Mouse (Mus musculus) hindlimb bud, embryonic 11.5 days (tissue): ENCODE data around the gene Epha10.

ENCODE experiments used
- DNase-seq: peaks from one replicate; pipeline ENCODE4 v3.0.0-alpha.2; 2012; ENCODE audit warnings: low read depth, low spot score; ENCODE audit errors: extremely low spot score

Gene Epha10

DNA sequence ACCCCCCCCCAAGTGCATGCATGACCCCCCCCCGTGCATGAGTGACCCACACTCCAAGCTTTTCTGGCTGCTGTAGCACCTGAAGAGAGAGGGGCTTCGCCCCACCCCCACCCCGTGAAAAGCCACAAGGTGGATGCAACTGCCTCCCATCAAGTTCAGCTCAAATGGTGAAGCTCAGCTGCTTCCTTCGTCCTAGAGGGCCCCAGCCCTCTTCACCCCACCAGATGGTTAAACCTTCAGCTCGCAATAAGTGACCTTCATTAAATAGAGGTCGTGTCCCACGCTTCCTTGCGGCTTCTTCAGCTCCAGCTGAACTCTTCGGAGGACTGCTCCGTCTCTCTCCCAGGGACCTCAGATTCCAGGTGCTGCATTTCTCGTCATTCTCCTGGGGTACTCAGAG, at the start of gene Epha10:
Epha10 (plus strand) TSS at position 301 of the 400 bp plus-strand sequence.
- DNase-seq: no peak

DNA sequence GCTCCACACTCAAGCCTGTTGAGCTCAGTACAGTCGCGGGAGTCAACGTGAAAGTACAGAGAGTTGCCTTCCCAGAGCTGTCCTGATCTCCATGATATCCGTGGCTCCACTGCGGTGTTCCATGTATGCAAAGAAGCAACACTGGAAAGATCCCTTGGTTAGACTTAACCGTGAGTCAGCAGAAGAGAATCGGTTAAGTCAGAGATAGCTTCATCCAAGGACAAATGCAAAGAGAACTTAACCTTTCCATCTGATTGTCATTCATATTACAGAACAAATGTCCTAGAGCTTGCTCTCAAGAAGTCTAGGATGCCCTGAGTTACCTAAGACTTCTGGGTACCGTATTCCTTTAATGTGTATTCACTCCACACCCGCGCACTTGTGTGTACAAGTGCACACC, 47.9 kb upstream of the Epha10 start:
- DNase-seq: no peak

DNA sequence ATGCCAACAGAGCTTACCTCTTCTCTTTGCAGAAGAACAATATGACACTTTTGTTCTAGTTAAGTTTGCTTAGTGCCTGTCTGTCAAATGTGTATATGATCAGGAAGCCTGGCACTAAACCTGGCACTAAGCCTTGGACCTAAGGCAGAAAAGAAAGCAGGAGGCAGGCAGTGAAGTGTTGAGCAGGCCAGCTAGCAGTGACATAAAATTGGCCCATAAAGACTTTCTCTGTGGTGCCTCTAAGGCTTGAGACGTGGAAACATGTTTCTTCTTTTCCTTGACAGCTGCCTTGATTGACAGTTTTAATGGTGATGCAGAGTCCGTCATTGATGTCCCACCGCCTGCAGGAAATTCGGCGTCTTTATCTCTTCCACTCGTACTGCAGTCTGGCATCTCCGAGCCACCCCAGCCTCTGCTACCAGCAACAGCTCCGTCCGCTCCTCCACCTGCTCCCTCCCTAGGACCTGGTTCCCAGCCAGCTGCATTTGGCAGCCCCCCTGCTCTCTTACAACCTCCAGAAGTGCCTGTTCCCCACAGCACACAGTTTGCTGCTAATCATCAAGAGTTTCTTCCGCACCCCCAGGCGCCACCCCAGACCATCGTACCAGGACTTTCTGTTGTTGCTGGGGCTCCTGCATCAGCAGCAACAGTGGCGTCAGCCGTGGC, 42.5 kb upstream of the Epha10 start:
- DNase-seq: no peak

DNA sequence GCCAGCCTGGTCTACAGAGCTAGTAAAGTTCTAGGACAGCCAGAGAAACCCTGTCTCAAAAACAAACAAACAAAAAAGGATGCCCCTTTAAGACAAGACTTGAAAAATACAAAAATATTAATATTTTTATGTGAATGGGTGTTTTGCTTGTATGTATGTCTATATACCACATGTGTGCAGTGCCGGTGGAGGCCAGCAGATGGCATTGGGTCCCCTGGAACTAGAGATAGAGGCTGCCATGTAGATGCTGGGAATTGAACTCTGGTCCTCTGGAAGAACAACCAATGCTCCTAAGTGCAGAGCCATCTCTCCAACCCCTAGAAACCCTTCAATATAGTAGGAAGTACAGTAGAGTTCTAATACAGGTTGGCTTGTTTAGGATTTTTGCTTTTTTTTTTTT, 39.7 kb upstream of the Epha10 start:
- no peak for DNase-seq

DNA sequence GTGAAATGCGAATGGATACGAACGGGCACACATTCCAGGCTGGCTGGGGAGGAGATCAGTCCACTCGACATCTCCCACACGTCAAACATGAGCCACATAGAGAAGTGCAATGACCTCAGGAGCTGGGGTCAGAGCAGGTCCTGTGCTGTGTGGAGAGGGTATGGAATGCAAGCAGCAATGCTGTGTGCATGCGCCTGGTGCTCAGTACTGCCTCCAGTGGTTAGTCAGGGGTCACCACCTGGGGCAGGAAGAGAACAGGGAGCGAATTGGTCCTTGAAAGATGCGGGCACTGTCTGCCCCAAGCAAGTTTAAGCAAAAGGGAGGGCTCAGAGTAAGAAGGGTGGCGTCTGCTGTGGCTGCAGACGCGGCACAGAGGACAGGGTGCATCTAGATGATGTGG, 37.2 kb upstream of the Epha10 start:
- no peak for DNase-seq

DNA sequence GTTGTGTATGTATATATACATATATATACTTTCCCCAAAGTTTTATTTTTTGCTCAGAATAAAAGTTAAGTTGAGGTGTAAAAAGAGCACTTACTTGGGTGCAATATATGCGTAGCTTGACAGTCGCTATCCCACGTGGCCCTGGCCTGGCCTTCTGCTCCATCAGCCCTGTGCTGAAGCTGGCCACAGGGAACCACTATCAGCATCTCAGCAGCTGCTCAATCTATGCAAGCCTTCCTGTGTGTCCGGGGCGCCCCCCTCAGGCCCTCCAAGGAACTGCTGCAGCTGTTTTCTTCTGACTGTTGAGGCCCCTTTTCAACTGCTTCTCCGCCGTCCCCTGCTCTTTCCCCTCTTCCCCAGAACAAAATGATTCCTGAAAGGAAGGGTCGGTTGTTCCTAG, 33.1 kb upstream of the Epha10 start:
- DNase-seq: no peak

DNA sequence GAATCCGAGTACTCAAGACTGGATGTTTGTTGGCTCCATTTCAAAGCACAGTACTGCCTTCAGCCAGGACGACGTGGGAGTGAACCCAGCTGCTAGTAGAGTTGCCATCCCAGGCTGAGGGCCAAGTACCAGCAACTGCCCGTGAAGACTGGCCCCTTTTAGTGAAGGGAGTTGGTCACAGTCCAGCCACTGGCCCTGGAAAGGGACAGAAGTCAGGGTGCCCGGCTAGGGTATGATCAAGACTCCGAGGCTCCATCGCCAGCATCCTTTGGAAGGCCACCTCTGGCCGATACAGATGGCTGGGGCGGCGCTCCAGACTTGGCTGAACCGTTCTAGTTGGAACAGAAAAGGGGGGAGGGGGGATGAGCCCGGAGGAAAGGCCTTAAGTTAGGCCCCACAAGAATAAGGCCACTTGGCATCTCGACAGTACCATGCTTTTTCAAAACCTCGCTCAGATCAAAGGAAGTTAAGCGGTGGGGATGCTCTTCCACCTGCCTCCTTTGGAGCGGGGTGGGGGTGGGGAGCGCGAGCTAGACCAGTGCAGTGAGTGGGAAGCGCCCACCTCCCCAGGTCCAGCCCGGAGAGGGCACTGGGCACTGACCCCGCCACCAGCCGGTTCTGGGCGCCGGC, 31.0 kb upstream of the Epha10 start:
- no peak for DNase-seq

DNA sequence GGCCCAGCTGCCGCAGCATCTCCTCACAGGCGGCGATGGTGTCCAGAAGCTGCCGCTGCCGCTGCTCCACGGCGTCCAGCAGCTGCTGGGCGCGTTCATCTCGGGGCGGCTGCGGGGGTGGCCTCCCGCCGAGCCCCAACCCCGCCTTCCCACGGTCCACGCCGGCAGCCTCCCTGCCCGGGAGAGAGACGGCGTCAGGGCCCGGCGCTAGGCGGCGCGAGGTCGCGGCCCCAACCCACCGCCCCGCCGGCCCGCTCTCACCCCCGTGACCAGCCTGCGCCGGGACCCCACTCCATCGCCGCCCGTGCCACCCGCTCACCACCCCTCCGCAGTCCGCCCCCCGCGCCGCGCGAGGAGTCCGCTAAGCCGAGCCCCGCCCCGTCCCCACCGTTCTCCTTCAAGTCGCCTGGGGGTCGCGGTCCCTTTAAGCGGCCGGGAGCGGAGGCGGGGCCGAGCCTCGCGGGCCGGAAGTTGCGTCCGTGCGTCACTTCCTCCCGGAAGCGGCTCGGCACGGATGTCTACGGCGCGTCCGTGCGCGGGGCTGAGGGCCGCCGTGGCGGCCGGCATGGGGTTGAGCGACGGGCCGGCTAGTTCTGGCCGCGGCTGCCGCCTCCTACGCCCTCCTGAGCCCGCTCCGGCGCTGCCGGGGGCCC, 30.3 kb upstream of the Epha10 start, which contains the start of gene Yrdc:
Yrdc (plus strand) TSS at position 419 of the 653 bp plus-strand sequence.
- DNase-seq: peak; percentile 50

DNA sequence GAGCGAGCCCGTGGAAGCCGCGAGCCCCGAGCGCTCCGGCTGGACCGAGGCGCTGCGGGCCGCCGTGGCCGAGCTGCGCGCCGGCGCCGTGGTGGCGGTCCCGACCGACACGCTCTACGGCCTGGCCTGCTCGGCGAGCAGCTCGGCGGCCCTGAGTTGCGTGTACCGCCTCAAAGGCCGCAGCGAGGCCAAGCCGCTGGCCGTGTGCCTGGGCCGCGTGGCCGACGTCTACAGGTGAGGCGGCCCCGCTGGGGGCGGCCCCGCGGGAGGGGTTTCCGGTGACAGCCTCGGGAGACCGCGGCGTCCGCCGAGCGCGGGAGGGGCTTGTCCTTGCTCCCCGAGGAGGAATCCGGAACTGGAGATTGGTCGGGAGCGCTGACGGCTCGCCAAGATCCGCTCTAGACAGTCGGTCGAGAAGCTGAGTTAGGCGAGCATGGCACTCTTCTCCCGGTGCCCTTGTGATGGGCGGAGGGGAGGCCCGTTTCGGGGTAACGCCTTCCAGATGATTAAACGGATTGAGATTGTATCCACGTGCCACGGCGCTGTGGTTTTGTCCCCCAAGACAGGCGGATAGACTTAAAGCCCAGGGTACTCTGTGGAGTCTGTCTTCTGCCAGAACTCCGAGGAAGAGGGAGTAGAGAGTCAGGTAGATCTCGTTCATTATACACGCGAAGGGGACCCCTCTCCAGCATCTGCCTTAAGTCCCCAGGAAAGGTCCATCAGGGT, 29.6 kb upstream of the Epha10 start, which contains the start of gene 1110065P20Rik:
1110065P20Rik (minus strand) TSS at position 264 of the 726 bp plus-strand sequence.
- DNase-seq: no peak

DNA sequence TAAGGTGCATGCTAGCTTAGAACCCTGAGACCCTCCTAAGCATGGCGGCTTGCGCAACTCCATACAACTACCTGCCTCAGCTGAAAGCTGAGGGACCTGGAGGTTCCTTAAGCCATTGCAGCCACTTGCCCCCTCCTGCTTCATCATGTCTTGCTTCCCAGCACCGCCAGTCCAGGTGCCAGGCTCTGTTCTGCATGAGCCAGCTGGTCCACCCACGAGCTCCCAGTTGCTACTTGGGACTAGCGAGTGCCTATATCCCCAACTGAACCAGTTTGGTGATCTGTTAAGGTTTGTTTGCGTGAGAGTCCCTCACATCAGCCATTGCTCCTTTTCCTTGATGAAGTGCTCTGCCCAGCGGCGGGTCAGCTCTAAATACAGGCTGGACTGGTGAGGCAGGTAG, 24.4 kb upstream of the Epha10 start:
- DNase-seq: no peak

DNA sequence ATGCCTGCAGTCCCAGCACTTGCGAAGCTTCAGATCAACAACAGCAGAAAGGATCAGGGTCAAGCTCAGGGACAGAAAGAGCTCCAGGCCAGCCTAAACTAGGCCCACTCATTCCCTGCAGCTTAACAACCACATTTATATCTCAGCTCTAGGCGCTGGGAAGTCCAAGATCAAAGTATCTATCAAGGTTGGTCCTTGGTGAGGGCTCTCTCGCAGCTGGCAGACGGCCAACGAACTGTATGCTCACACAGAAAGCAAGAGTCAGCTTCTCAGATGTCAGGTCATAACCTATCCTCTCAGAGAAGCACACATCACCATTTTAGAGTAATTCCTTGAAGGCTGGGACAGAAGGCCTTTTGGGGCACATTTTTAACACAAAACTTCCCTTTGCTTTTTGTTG, 22.3 kb upstream of the Epha10 start:
- DNase-seq: no peak

DNA sequence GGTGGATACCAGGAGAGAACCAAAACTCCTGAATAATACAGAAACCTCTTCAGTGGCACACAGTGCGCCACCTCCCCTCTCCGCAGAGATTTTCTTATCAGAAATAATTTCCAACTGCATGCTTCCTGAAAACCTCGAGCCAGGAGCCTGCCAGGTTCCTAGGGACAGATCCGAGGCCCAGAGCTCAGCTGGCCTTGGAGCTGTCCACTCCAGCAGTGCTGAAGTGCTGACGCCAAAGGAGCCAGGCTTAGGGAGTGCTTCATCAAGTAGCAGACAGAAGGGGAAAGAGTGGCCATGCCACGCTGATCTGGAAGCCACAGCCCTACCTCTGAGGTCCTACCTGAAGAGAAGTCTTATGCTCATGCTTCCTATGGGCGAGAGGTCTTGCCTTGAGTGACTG, 20.3 kb upstream of the Epha10 start:
- DNase-seq: peak; percentile 86

DNA sequence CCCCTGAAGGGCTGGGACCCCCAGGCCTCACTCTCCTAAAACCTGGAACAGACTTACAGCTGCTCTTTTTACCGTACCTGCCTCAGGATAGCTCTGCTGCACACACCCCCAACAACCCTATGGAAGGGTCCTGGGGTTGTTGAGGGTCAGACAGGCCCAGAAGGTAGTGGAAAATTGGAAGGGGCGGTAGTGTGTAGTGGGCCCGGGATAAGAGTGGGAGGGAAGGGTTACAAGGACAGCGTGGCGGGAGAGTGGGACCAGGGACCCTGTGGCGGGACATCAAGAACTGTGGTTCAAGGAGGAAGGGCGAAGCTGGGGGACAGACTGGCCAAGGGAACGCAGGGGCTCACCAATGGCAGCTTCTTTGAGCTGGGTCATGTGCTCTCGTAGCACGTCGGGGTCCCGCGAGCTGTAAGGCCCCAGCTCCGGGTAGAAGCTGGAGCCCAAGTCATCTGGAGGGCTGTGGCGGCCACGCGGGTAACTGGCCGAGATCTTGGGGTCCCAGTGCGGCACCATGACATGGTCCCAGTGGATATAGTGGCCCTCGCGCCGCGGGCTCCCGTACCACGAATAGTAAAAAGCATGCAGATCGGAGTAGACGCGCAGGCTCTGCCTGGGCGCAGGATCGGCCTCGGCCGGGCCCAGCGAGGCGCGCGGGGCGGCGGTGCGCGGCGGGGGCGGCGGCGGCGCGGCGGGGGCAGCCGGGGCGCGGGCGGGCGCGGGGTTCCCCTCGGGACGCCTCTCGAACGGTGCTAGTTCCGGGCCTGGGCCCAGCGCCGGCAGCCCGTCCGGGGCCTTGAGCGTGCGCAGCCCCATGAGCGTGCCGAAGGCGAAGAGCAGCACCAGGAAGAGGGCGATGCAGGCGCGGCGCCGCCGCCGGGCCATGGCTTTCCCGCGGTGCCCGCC, 19.2 kb upstream of the Epha10 start, which contains the start of gene Maneal:
Maneal (minus strand) TSS at position 889 of the 906 bp plus-strand sequence.
- no peak for DNase-seq

DNA sequence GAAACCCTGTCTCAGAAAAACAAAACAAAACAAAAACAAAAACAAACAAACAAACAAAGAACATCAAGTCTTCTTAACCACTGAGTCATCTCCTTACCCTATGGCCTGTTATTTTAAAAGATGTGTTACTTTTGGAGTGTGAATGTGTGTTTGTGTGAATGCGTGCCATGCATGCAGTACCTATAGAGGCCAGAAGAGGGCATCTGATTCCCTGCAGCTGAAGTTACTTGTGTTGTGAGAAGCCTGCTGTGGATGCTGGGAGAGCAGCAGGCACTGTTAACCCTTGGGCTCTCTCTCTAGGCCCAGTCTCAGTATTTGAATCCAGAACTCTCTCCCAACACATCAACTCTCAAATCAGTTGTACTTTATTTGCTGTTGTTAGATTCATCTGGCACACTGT, 8.0 kb upstream of the Epha10 start:
- no peak for DNase-seq

DNA sequence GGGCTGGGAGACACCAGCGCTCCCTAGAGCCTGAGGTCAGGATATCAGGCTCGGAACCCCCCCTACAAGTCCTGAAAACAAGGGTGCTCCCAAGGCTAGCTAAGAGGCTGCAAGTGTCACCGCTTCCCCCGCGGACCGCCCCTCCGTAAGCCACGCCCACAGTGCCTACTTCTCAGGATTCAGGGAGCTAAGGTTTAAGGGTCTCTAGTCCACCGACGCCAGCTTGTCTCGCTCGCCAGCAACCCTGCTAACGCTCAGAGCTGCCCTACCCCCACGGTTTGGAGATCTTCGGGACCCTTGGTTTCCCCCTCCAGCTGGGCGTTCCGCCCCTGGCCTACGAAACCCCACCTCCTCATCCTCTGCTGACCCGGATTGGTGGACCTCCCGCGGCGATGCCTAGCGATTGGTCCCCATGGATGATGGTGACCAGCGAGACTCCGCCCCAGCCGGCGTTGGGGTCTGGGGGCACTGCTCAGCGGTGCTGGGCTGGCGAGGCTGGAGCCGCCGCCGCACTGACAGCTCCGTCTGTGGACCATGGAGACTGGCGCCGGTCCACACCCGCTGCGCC, 726 bp downstream of the Epha10 start:
- no peak for DNase-seq

DNA sequence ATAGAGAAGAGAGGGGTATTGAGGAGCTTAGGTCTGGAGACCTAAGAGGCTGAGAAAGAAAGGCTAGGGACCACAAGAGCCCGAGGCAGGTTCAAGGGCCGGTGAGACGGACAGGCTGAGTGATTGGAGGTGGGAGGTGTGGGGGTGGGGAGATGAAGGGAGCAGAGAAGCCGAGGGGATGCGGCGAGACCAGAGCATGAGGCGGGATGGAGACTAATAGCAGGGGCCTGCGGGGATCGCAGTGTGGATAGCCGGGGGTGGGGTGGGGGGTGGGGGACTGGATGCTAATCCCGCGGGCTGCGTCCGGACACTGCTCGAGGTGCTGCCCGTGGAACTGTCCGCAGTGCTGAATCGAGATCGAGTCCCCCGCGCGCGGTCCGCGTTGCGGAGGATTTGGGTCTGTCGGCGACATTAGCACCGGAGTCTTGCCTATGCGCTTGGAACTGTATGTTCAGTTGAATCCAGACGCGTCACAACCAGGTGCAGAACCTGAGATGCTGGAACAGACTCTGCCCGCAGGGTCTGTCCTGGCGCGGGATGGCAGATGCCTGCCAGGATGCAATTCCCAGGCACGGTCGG, 1.5 kb downstream of the Epha10 start:
- no peak for DNase-seq

DNA sequence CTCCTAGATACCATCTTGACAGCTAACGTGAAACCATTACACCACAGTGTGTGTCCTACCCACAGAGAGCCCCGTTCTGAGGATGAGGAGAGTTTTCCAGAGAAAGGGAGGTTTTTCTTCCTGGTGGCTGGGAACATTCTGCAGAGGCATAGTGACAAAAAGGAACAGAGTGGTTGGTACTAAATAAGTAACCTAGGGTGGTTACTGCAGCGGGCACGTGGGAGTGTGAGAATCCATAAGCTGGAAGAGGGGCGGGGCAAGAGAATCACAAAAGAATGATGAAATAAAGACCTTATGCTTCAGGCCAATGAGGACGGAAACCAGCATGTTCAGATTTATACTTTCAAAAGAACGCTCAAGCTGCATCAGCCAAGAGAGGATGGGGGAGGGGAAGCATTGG, 8.0 kb downstream of the Epha10 start:
- no peak for DNase-seq

DNA sequence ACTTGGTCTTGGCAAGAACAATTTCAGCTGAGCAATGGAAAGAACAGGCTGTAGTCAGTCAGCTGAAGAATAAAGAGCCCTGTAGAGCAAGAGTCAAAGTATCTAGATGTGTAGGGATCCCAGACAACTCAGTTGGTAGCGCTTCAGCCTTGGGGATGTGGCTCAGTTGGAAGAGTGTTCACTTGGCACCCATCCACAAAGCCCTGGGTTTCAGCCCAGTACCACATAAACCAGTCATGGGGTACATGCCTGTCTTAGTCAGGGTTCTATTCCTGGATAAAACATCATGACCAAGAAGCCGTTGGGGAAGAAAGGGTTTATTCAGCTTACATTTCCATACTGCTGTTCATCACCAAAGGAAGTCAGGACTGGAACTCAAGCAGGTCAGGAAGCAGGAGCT, 9.2 kb downstream of the Epha10 start:
- no peak for DNase-seq

DNA sequence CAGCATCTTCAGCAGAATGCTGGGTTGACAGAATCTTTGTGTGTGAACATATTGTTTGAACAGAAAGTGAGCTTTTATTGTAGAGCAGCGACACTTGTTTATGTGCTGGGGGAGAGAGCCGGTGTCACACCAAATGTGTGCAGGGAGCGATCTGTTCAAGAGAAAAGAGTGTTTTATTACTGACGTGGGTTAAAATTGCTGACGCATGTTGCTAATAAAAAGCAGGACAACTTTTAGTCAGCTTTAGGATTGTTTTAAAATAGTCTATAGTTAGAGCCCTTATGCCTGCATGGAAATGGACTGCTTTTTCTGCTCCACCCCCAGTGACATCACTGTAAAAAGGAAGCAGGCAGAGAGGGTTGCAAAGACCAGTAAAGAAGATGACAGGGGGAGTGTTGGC, 10.1 kb downstream of the Epha10 start:
- no peak for DNase-seq

DNA sequence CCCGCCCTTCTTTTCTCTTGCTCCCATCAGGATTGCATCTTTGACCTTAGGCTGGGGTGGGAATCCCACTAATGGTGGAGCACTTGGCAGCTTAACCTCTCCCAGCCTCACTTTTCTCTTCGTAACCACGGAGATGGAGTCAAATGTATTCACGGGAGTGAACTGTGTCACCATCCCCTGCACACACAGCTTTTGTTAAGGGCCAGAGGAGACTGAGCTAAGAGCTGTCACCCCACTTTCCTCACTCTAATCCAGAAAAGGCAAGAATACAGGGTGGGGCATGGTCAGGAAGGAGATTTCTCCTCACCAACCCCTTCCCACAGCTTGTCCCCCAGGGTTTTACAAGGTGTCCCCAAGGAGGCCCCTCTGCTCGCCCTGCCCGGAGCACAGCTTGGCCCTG, 13.1 kb downstream of the Epha10 start:
- no peak for DNase-seq
